In genomic region chr5:50779138-50779537, GRCm38 (mm10) we compare ENCODE assay signal across 13 mouse cellular contexts.
DNase-seq lines count a peak whose midpoint lies in the region; ATAC-seq lines count a peak whose summit lies in the region.
"Had no signal": no experiment of that assay in that cellular context is flagged by ENCODE, and none has a peak within 500 bp of the region (broad histone marks: within the 10 kb centered on the region; RNA-seq: fewer than 3 reads in every experiment).

No protein-coding gene starts in this region.

- H3K9me3 ChIP-seq in kidney, embryonic 15.5 days (replicated peaks): no peaks in the 10 kb centered on the region

- H3K27ac ChIP-seq in kidney, embryonic 15.5 days: no peak overlapping the region
- H3K27ac ChIP-seq: macrophage had no signal

- no peaks in the 10 kb centered on the region for H3K27me3 ChIP-seq in kidney, embryonic 15.5 days

- WGBS in kidney, embryonic 15.5 days: 54% methylated on average over 3 of the region's 3 CpGs

- peak; percentile 4 to 25 for DNase-seq in cerebellum, postnatal 14 days
- no peak for DNase-seq in cerebellum, postnatal 4 days (ENCODE audit: low spot score in 2 of 2)
- peak; percentile 1 for DNase-seq in kidney, postnatal 14 days
- peak; percentile 8 for DNase-seq in thymus, postnatal 4 days
- no peak for DNase-seq in thymus, postnatal 36 days
- no peak for DNase-seq in yolk sac, embryonic 10.5 days (ENCODE audit: low spot score)
- DNase-seq: cerebellum, adult 8-10 months; gastrocnemius, postnatal 14 days; right cerebral cortex, adult 18-20 months had no signal

- no peaks in the 10 kb centered on the region for H3K4me1 ChIP-seq in kidney, embryonic 15.5 days

- no peak for ATAC-seq in kidney, embryonic 15.5 days (replicated peaks; ENCODE audit: low FRiP score)
- no peak for ATAC-seq in megakaryocyte-erythroid progenitor cell, adult 5-6 weeks (replicated peaks; ENCODE audit: low FRiP score, low TSS enrichment, poor library complexity, severe bottlenecking)
- ATAC-seq: CD4-positive, CD25-positive, alpha-beta regulatory T cell, adult 4 months had no signal

- no peak overlapping the region for H3K4me3 ChIP-seq in kidney, embryonic 15.5 days (replicated peaks)

- no peaks in the 10 kb centered on the region for H3K36me3 ChIP-seq in kidney, embryonic 15.5 days

- no peak overlapping the region for H3K9ac ChIP-seq in kidney, embryonic 15.5 days

- no peak overlapping the region for H3K4me2 ChIP-seq in kidney, embryonic 15.5 days

Comparison
In these comparisons a context has a peak if more than half of its experiments do, and no peak if none do; other contexts are left out.
1. DNase-seq: peak in cerebellum, postnatal 14 days (2 of 2), kidney, postnatal 14 days (single experiment) and thymus, postnatal 4 days (single experiment); none in cerebellum, postnatal 4 days (0 of 2), thymus, postnatal 36 days (0 of 2) and yolk sac, embryonic 10.5 days (single experiment).